8 mouse cellular contexts compared by ENCODE assay signal in genomic region chr3:95318548-95318947, GRCm38 (mm10). TPM values are rescaled to one million over a fixed set of nuclear protein-coding genes. Genes with fewer than 3 reads are reported as not detected.
DNase-seq lines count a peak whose midpoint lies in the region; ATAC-seq and TF ChIP-seq lines count a peak whose summit lies in the region.

No protein-coding gene starts in this region.

- peak overlapping the region; percentile 39 for H3K9ac ChIP-seq in heart, embryonic 12.5 days
- no peak overlapping the region for H3K9ac ChIP-seq in forebrain, embryonic 14.5 days (ENCODE audit: low read length)

- H3K4me2 ChIP-seq in heart, embryonic 12.5 days: peak overlapping the region; percentile 51
- no peak overlapping the region for H3K4me2 ChIP-seq in forebrain, embryonic 14.5 days (ENCODE audit: low read length)

- TF ChIP-seq POLR2A in cerebellum, adult 2 months (IDR thresholded peaks at IDR 0.05; ENCODE audit: borderline replicate concordance, insufficient read depth, low read length): no peak

- no peaks in the 10 kb centered on the region for H3K9me3 ChIP-seq in G1E (replicated peaks)
- no peaks in the 10 kb centered on the region for H3K9me3 ChIP-seq in heart, embryonic 12.5 days (replicated peaks)
- no peaks in the 10 kb centered on the region for H3K9me3 ChIP-seq in forebrain, embryonic 14.5 days (replicated peaks; ENCODE audit: control insufficient read depth, low read length)

- TF ChIP-seq CTCF in cerebellum, adult 2 months (IDR thresholded peaks at IDR 0.05; ENCODE audit: borderline replicate concordance, insufficient read depth, low read depth, low read length): no peak
- no peak for TF ChIP-seq CTCF in G1E (IDR thresholded peaks at IDR 0.05; ENCODE audit: low read depth, low read length)

- H3K4me1 ChIP-seq in cerebellum, adult 2 months (ENCODE audit: control insufficient read depth, insufficient read depth, low read length): peaks cover 7% of the 10 kb centered on the region; the same call in 1 of the 2 replicates
- peaks cover 78% of the 10 kb centered on the region for H3K4me1 ChIP-seq in G1E (ENCODE audit: insufficient read depth, low read depth, low read length)
- H3K4me1 ChIP-seq in heart, embryonic 12.5 days (replicated peaks): peaks cover 42% of the 10 kb centered on the region
- H3K4me1 ChIP-seq in forebrain, embryonic 14.5 days (ENCODE audit: control insufficient read depth, insufficient read depth, low read length): peaks cover 7% of the 10 kb centered on the region

- peak in 1 of 2 experiments; percentile 15 for DNase-seq in cerebellum, adult 2 months
- DNase-seq in cerebellum, postnatal 25 days: no peak
- DNase-seq in G1E (ENCODE audit: low spot score): peak; percentile 46
- DNase-seq in kidney, postnatal 4 days: peak; percentile 49 to 66
- no peak for DNase-seq in right cerebral cortex, postnatal 36 days (ENCODE audit: low spot score in 2 of 2)
- no peak for DNase-seq in forebrain, embryonic 14.5 days (ENCODE audit: low spot score)

- WGBS in cerebellum, adult 2 months: 60% methylated on average over 6 of the region's 6 CpGs
- WGBS in heart, embryonic 12.5 days: 20% methylated on average over 6 of the region's 6 CpGs
- WGBS in forebrain, embryonic 14.5 days: 36% methylated on average over 6 of the region's 6 CpGs

- peaks cover 69% of the 10 kb centered on the region for H3K36me3 ChIP-seq in G1E (replicated peaks)
- H3K36me3 ChIP-seq in heart, embryonic 12.5 days: peaks cover 37% of the 10 kb centered on the region
- H3K36me3 ChIP-seq in forebrain, embryonic 14.5 days (ENCODE audit: control insufficient read depth, insufficient read depth, low read length): peaks cover 39% of the 10 kb centered on the region

- no peak overlapping the region for H3K4me3 ChIP-seq in cerebellum, adult 2 months (replicated peaks; ENCODE audit: insufficient read depth, low read depth, low read length)
- H3K4me3 ChIP-seq in G1E (ENCODE audit: low read depth, low read length): peak overlapping the region; percentile 68; the same call in 1 of the 2 replicates
- no peak overlapping the region for H3K4me3 ChIP-seq in heart, embryonic 12.5 days
- no peak overlapping the region for H3K4me3 ChIP-seq in forebrain, embryonic 14.5 days (ENCODE audit: low read depth, low read length)

- no peaks in the 10 kb centered on the region for H3K27me3 ChIP-seq in cerebellum, adult 2 months (ENCODE audit: control insufficient read depth, insufficient read depth, low read length)
- H3K27me3 ChIP-seq in G1E (ENCODE audit: insufficient read depth, low read length): no peaks in the 10 kb centered on the region
- no peaks in the 10 kb centered on the region for H3K27me3 ChIP-seq in heart, embryonic 12.5 days (replicated peaks)
- H3K27me3 ChIP-seq in forebrain, embryonic 14.5 days (replicated peaks; ENCODE audit: control insufficient read depth, insufficient read depth, low read length): no peaks in the 10 kb centered on the region

- ATAC-seq in G1E (ENCODE audit: extremely low read depth, insufficient number of reproducible peaks, low FRiP score, poor library complexity, severe bottlenecking): peak; percentile 26; the same call in 1 of the 2 replicates
- no peak for ATAC-seq in heart, embryonic 12.5 days (ENCODE audit: insufficient number of reproducible peaks, low FRiP score)
- ATAC-seq in neutrophil, adult 5-6 weeks (ENCODE audit: extremely low read depth, insufficient number of reproducible peaks, low FRiP score, poor library complexity, severe bottlenecking): 0 out of 2 replicates have a peak, but pooled peaks have one; percentile 18
- ATAC-seq in forebrain, embryonic 14.5 days: no peak

- H3K27ac ChIP-seq in cerebellum, adult 2 months (ENCODE audit: insufficient read depth, low read length): peak overlapping the region; percentile 17; the same call in 1 of the 2 replicates
- H3K27ac ChIP-seq in heart, embryonic 12.5 days (ENCODE audit: poor library complexity, severe bottlenecking): peak overlapping the region; percentile 81
- no peak overlapping the region for H3K27ac ChIP-seq in forebrain, embryonic 14.5 days (ENCODE audit: low read depth, low read length)

RNA-seq across cellular contexts. Expression of gene Cers2, which starts 4.0 kb away (rescaled TPM):
- polyA plus RNA-seq in cerebellum, adult 2 months (2012; rRNA removed): 133 and 142 TPM in 2 replicates
- total RNA-seq in G1E (2014; fragmentation: Nextera tagmentation) (284 and 285 TPM in 2 replicates), G1E (2017) (197 and 249 TPM in 2 replicates)
- 459 and 654 TPM in 2 replicates for polyA plus RNA-seq in G1E (2012)
- polyA plus RNA-seq in heart, embryonic 12.5 days (2016; fragmentation: Nextera tagmentation; extraction: Ambion mirVana): 136 and 137 TPM in 2 replicates
- total RNA-seq in neutrophil, adult 5-6 weeks (2017): 162 and 168 TPM in 2 replicates
- polyA plus RNA-seq in forebrain, embryonic 14.5 days (2014; fragmentation: Nextera tagmentation; extraction: Ambion mirVana): 75.8 and 91.8 TPM in 2 replicates

RNA-seq across cellular contexts. Expression of gene Anxa9, which starts 11.6 kb away (rescaled TPM):
- 1.2 and 1.5 TPM in 2 replicates for polyA plus RNA-seq in cerebellum, adult 2 months (2012; rRNA removed)
- total RNA-seq in G1E (2014; fragmentation: Nextera tagmentation) (15.2 and 29.8 TPM in 2 replicates), G1E (2017) (9.4 and 10.3 TPM in 2 replicates)
- 1.1 and 1.4 TPM in 2 replicates for polyA plus RNA-seq in G1E (2012)
- polyA plus RNA-seq in heart, embryonic 12.5 days (2016; fragmentation: Nextera tagmentation; extraction: Ambion mirVana): 1.2 and 1.7 TPM in 2 replicates
- total RNA-seq in neutrophil, adult 5-6 weeks (2017): 1.5 and 2.3 TPM in 2 replicates
- 0.27 and 0.64 TPM in 2 replicates for polyA plus RNA-seq in forebrain, embryonic 14.5 days (2014; fragmentation: Nextera tagmentation; extraction: Ambion mirVana)

RNA-seq across cellular contexts. Expression of gene Prune1, which starts 36.7 kb away (rescaled TPM):
- 43.2 and 47.6 TPM in 2 replicates for polyA plus RNA-seq in cerebellum, adult 2 months (2012; rRNA removed)
- total RNA-seq in G1E (2014; fragmentation: Nextera tagmentation): 32.3 and 33.5 TPM in 2 replicates
- 14.7 and 15.1 TPM in 2 replicates for total RNA-seq in G1E (2017)
- 3.8 and 4.8 TPM in 2 replicates for polyA plus RNA-seq in G1E (2012)
- polyA plus RNA-seq in heart, embryonic 12.5 days (2016; fragmentation: Nextera tagmentation; extraction: Ambion mirVana): 29.5 and 31.7 TPM in 2 replicates
- total RNA-seq in neutrophil, adult 5-6 weeks (2017): 12.0 and 13.3 TPM in 2 replicates
- 40.7 and 42.7 TPM in 2 replicates for polyA plus RNA-seq in forebrain, embryonic 14.5 days (2014; fragmentation: Nextera tagmentation; extraction: Ambion mirVana)

RNA-seq across cellular contexts. Expression of gene Mindy1, which starts 37.4 kb away (rescaled TPM):
- polyA plus RNA-seq in cerebellum, adult 2 months (2012; rRNA removed): 96.8 and 103 TPM in 2 replicates
- total RNA-seq in G1E (2014; fragmentation: Nextera tagmentation): 49.1 and 49.7 TPM in 2 replicates
- 31.4 and 36.0 TPM in 2 replicates for total RNA-seq in G1E (2017)
- polyA plus RNA-seq in G1E (2012): 77.5 and 97.0 TPM in 2 replicates
- 26.9 and 29.7 TPM in 2 replicates for polyA plus RNA-seq in heart, embryonic 12.5 days (2016; fragmentation: Nextera tagmentation; extraction: Ambion mirVana)
- total RNA-seq in neutrophil, adult 5-6 weeks (2017): 107 and 116 TPM in 2 replicates
- 48.6 and 50.7 TPM in 2 replicates for polyA plus RNA-seq in forebrain, embryonic 14.5 days (2014; fragmentation: Nextera tagmentation; extraction: Ambion mirVana)

RNA-seq across cellular contexts. Expression of gene Setdb1, which starts 38.5 kb away (rescaled TPM):
- polyA plus RNA-seq in cerebellum, adult 2 months (2012; rRNA removed): 36.5 and 38.0 TPM in 2 replicates
- 157 and 159 TPM in 2 replicates for total RNA-seq in G1E (2014; fragmentation: Nextera tagmentation)
- total RNA-seq in G1E (2017): 120 and 128 TPM in 2 replicates
- 66.1 and 72.8 TPM in 2 replicates for polyA plus RNA-seq in G1E (2012)
- polyA plus RNA-seq in heart, embryonic 12.5 days (2016; fragmentation: Nextera tagmentation; extraction: Ambion mirVana): 29.7 and 30.9 TPM in 2 replicates
- total RNA-seq in neutrophil, adult 5-6 weeks (2017): 30.6 and 39.3 TPM in 2 replicates
- polyA plus RNA-seq in forebrain, embryonic 14.5 days (2014; fragmentation: Nextera tagmentation; extraction: Ambion mirVana): 42.2 and 48.9 TPM in 2 replicates

Comparison
In these comparisons a context has a peak if more than half of its experiments do, and no peak if none do; other contexts are left out.
1. DNase-seq: peak in G1E (single experiment) and kidney, postnatal 4 days (2 of 2); none in cerebellum, postnatal 25 days (0 of 2), right cerebral cortex, postnatal 36 days (0 of 2) and forebrain, embryonic 14.5 days (single experiment).
2. ATAC-seq: peak in G1E (single experiment) and neutrophil, adult 5-6 weeks (single experiment); none in heart, embryonic 12.5 days (single experiment) and forebrain, embryonic 14.5 days (single experiment).